Mouse (Mus musculus): ENCODE measurements around the gene Casp7.

Casp7 gene

DNA sequence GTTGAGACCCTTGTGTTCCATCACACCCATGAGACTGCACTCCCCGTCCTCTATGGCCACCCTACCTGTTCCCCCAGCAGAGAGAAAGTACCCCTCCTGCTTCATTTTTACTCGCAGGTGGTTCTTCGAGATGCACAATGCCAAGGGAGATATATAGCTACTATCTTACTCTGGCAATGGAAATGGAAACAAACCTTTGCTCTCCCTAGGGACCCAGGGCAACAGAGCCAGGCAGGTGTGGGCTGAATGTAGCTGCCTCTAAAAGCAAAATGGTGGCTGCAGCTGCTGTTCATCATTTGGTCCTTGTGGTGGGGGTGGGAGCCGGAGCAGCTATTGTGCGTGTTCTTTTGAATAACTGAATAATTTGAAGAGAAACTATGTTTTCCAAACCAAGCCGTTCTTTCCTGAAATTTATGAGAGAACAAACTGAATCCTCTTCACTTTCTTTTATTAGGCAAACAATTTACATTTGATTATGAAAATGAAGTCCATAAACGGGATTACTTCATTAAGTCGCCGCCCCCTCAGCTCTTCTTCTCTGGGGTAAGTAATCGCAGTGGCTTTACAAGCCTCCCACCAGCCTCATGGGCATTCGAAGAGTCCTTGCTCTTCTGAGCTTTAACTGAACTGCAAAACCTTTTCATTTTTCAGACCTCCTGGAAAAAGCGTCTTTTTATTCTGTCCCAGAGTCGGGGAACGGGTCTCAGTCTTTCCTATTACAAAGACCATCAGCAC lies 73.5 kb downstream of the Casp7 start:
- peak in 1 of 2 experiments; percentile 31 for DNase-seq (ENCODE audit: low spot score in 2 of 2)

DNA sequence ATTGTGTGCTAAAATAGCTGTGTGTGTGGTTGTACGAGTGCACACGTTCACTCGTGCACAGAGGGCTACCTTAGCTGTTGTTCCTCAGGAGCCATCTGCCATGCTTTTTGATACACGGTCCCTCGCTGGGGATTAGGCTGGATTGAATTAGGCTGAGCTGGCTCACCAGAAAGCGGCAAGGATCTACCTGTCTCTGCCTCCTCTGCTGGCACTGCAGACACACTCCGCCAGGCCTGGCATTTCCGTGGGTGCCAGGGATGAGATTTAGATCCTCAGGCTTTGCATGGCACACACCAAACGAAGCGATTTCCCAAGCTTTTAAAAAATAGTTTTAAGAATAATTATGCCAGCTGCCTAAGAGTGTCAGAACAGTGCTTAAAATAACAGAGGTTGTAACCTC lies 75.0 kb downstream of the Casp7 start:
- peak in 1 of 2 experiments; percentile 39 for DNase-seq (ENCODE audit: low spot score in 2 of 2)

DNA sequence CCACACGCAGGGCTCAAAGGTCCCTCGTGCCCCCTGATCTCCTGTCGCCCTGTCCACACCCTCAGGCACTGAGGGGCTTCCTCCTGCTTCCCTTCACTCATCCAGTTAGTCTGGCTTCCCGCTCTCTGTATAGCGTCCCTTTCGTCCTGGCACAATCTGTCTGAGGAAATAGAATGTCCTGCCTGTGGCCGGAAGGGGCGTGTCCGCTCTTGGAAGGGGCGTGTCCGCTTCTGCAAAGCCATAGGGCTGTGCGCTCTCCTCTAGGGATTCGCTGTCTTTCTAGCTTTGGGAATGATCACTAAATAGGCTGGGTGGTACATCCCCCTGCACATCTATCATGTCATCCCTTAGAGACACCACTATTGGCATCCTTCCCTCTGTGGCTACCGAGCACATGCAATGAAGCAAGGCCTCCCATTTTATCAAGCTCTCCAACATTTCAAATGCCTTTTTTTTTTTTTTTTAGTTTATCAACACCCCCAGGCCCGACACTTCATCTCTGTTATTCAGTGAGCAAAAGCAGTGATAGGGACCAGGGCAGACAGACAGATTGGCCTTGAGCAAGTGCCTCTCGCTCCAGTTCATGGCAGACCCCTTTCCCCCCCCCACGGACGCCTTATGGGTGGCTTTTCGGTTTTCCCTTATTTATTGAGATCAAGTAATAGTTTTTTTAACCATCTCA lies 78.1 kb downstream of the Casp7 start:
- no peak for DNase-seq (ENCODE audit: low spot score in 2 of 2)

DNA sequence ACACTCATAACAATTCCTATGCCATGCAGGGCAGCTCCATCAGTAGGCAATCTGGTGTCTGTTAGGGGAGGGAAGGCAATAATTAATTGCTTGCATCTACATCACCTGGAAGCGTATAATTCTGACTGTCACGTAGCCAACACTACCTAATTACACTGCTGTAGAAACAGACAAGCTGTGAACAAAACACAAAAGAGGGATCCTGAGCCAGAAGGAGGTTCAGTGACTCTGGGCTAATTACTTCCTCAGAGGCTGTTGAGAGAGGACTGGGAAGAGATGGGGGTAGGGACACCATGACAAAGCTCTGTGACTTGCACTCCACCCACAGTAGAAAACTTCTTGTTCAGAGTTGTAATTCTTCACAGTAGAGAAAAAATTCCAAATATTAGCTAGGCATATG lies 79.6 kb downstream of the Casp7 start:
- no peak for DNase-seq (ENCODE audit: low spot score in 2 of 2)

DNA sequence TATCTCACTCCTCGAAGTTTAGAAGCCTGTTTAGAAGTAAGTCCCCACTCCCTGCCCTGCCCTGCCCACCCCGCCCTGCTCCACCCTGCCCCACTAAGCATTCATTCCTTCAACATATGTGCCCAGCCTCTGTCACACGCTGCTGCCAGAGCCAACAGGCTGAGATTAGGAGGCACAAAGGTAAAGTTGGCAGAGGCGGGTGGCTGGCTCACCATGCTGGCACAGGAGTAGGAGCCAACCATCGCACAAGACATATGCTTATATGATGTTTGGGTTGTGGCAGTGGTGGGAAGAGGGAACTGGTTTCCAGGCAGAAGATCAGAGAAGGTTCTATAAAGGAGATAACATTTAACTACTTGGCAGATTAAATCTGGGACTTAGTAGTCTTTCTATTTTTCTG lies 80.3 kb downstream of the Casp7 start:
- no peak for DNase-seq (ENCODE audit: low spot score in 2 of 2)

DNA sequence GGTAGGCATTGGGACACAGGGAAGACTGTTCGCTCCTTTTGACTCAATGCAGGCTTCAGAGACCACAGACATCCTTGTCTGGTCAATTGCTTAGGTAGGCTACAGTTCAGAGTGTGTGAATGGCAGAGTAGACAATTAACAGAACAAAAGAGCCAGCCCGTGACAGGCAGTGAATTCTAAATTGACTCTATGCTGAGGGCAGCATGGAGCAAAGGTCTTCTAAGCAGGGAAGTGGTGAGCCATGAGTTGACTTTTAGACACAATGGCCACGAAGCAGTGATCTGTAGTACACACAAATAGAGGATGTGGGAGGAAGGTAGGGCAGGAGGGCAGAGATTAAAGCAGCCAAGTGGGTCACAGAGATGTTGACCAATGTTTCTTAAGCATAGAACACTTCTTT lies 80.9 kb downstream of the Casp7 start:
- DNase-seq (ENCODE audit: low spot score in 2 of 2) = no peak

DNA sequence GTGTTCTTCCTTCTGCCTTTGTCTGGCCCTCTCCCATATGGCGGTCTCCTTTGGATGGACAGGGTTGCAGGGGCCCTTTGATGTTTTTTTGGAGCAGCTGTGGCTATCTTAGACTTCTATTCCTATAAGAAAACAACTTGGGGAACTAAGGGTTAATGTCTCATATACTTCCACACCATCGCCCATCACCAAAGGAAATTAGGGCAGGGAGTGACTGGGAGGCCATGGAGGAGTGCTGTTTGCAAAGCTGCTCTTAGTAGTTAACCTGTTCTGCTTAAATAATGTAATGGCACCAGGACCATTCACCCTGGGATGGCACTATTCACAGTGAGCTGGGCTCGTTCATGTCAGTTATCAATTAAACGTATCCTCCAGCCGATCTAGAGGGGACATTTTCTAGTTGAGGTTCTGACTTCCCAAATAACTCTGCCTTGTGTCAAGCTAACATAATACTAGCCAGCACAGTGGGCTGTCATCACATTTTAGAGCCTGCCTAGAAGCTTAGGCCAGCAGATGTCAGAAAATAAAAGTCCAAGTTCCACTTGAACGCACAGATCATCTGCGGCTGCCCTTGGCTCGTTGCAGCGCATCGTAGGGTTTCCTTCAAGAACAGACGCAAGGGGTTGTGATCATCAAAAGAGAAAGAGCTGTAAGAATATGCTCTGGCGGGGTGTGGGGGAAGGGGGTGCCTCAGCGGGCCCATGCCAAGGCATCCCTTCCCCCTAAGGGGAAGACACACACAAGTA lies 87.9 kb downstream of the Casp7 start:
- DNase-seq (ENCODE audit: low spot score in 2 of 2) = no peak

DNA sequence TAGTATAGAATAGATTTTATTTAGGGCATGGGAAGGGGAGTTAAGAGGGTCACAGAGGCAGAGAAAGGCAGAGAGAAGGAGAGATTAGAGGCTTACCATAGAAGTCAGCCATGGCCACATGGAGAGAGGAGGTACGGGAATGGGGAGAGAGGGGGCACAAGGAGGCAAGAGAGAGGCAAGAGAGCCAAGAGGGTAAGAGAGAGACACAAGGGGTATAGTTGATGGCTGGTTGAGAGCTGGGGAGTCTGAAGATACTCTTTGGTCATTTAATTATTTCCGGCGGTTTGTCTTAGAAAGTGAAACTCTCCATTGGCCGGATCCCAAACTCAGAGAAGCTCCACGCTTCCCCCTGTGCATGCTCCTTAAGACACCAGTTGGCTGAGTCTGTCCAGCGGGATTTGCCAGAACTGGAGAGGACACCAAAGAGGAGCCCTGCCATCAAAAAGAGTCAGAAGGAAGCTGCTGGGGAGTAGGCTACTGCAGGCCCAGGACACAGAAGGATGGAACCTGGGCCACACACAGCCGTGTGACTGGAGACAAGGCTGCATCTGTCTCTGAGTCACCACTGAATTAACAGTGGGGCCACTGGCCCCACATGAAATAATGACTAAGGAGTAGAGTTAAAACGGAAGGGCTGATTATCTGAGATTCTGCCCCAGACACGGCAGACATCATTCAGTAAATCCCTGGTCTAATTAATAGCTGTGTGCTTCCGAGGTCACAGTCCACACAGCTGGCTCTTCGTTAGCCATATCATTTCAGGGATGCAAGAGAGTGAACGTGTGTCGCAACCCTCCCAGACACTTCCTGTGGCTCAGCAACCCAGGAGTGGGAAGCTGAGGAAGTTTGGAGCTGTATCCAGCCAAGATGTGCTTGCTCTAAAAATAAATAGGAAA lies 88.7 kb downstream of the Casp7 start:
- no peak for DNase-seq (ENCODE audit: low spot score in 2 of 2)

DNA sequence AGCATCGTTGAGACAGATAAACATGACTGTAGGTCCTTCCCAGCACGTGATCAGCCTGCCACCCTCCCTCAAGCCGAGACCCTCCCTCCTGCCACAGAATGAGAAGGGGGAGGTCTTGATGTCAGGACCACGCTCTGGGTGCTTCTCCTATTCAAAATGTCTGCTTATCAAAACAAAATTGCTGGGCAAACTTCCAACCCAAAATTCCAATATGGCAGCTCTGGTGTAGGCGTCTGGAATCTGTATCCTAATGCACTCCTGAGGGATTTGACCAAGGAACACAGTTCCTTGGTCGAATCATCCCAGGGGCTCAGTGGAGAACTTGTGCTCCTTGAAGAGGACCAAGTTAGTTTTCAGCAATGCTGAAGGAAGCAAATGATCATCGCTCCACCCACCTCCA lies 90.0 kb downstream of the Casp7 start:
- DNase-seq (ENCODE audit: low spot score in 2 of 2) = no peak

DNA sequence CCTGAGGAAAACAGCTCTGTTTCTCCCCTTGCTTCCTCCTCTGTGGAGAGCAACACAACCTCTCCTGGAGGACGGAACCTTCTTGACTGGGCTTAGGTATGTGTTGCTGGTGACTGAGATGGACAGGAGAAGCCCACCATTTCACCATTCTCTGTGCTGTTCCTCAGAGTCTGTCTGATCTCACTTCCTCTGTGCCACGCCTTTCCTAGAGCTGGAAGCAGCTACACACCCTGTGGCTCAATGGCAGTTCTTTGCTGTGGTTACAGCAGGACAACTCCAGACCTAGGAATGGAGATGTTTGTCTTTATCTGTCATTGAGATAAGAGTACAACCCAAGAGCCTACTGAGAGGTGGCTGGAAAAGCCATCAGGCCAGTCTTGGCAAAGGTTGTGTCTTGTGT lies 90.4 kb downstream of the Casp7 start:
- no peak for DNase-seq (ENCODE audit: low spot score in 2 of 2)

DNA sequence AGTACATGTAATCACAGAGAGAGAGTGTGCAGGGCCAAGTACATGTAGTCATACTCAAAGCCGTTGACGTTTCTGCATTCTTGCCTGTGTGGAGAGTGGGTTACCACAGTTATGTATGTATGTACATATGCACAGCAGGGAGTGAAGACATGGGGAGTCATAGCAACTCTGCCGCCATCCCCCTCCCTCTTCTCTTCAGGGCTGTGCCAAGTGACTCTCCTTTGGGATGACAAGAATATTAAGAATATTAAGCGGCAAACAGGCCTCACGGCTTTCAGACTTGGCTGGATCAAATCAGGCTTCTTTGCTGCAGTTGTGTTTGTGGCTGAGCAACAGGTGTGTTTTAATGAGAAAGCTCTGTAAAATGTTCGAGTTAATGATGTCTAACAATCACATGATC lies 92.7 kb downstream of the Casp7 start:
- DNase-seq (ENCODE audit: low spot score in 2 of 2) = no peak
